Mouse (Mus musculus): ENCODE data around the gene Dclk2.
A peak's percentile ranks its signal among the peaks of the same experiment; 100 is the strongest.

- TF ChIP-seq MAX (IDR thresholded peaks at IDR 0.05): no peak
- TF ChIP-seq CTCF (IDR thresholded peaks at IDR 0.05; ENCODE audit: control insufficient read depth, insufficient read depth, insufficient read length): peak; percentile 38
- no peak for TF ChIP-seq USF1 (IDR thresholded peaks at IDR 0.05; ENCODE audit: low read depth)
- TF ChIP-seq MYOG (IDR thresholded peaks at IDR 0.05; ENCODE audit: control insufficient read depth, extremely low read depth, insufficient read length): no peak
- no peak for TF ChIP-seq CEBPB (IDR thresholded peaks at IDR 0.05; ENCODE audit: low read depth)
- no peak for TF ChIP-seq MYOD1 (IDR thresholded peaks at IDR 0.05; ENCODE audit: control insufficient read depth, insufficient read length, low read depth)
Measured at GRCm38 (mm10) chr3:86761095-86762035, 159.3 kb downstream of the Dclk2 start.

All from C2C12 (cell line).